Mouse (Mus musculus): ENCODE data around the gene Ube2q2. TPM values are rescaled to one million over a fixed set of nuclear protein-coding genes. Genes with fewer than 3 reads are reported as not detected.

The Ube2q2 gene
- polyA plus RNA-seq, 1 experiment: 8.9 TPM

DNA sequence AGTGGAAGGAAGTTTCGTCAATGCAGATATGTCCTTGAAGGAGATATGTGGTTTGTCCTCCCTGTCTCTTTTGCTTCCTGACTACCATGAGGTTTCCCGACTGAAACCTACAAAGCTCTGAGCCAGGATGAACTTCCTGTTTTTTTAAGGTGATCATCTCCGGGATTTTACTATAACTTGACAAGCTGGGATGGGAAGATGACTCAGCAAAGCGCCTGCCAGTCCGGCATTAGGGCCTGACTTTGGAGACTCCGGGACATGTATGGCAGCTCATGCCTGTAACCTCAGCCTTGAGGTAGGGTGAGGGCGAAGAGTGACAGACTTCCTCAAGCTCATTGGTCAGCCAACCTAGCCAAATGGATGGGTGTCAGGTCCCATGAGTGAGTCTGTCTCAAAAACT, 22.9 kb upstream of the Ube2q2 start:
- Histone ChIP-seq H3ac (ENCODE audit: control insufficient read depth, insufficient read length) (no peak overlapping the region), H3K36me3 (ENCODE audit: control insufficient read depth, insufficient read depth) (no peaks in the 10 kb centered on the region), H3K4me3 (no peak overlapping the region), H3K27me3 (ENCODE audit: control insufficient read depth, insufficient read depth, insufficient read length) (no peaks in the 10 kb centered on the region), H3K4me2 (ENCODE audit: low read depth) (peak overlapping the region; percentile 39), H3K79me2 (ENCODE audit: control insufficient read depth, insufficient read depth) (no peaks in the 10 kb centered on the region)
- no peak for TF ChIP-seq REST (IDR thresholded peaks at IDR 0.05; ENCODE audit: insufficient read depth, insufficient read length)
- no peak for TF ChIP-seq USF1 (IDR thresholded peaks at IDR 0.05; ENCODE audit: low read depth)
- no peak for TF ChIP-seq MAX (IDR thresholded peaks at IDR 0.05; ENCODE audit: low read depth)
- no peak for TF ChIP-seq SRF (IDR thresholded peaks at IDR 0.05; ENCODE audit: control insufficient read depth, insufficient read length, low read depth)
- TF ChIP-seq POLR2AphosphoS2 (IDR thresholded peaks at IDR 0.05; ENCODE audit: insufficient read length, low read depth): no peak
- no peak for TF ChIP-seq MYOD1 (IDR thresholded peaks at IDR 0.05; ENCODE audit: control insufficient read depth in 1 of 3, insufficient read length in 2 of 3, low read depth in 2 of 3)
- no peak for TF ChIP-seq TCF3 (IDR thresholded peaks at IDR 0.05; ENCODE audit: insufficient read length, low read depth)
- TF ChIP-seq POLR2A (IDR thresholded peaks at IDR 0.05; ENCODE audit: insufficient read length, low read depth): no peak
- TF ChIP-seq CEBPB (IDR thresholded peaks at IDR 0.05; ENCODE audit: insufficient read depth, poor library complexity, severe bottlenecking): no peak
- TF ChIP-seq TCF12 (IDR thresholded peaks at IDR 0.05; ENCODE audit: insufficient read depth, poor library complexity, severe bottlenecking): no peak
- TF ChIP-seq E2F4 (IDR thresholded peaks at IDR 0.05; ENCODE audit: insufficient read depth): no peak
- TF ChIP-seq MYOG (IDR thresholded peaks at IDR 0.05; ENCODE audit: control insufficient read depth in 1 of 3, insufficient read depth in 1 of 3, insufficient read length in 2 of 3, low read depth in 2 of 3): no peak

DNA sequence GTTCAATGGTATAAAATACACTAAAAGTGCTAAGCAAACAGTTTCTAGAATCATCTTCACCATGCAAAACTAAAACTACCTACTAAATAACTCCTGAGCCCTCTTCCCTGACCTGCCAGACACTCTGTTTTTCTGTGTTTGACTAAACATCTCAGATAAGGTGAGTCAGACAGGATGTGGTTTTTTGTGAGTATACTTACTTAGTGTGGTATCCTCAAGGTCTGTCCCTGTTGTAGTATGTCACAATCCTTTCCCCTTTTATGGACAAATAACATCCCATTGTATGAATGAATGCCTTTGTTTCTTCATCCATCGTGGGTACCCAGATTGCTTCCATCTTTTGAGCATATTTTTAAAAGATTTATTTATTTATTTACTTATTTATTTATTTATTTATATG, 22.4 kb upstream of the Ube2q2 start:
- Histone ChIP-seq H3K4me2 (ENCODE audit: low read depth) (peak overlapping the region; percentile 39), H3K79me2 (ENCODE audit: control insufficient read depth, insufficient read depth) (no peaks in the 10 kb centered on the region), H3K27me3 (ENCODE audit: control insufficient read depth, insufficient read depth, insufficient read length) (no peaks in the 10 kb centered on the region), H3K4me3 (no peak overlapping the region), H3ac (ENCODE audit: control insufficient read depth, insufficient read length) (no peak overlapping the region), H3K36me3 (ENCODE audit: control insufficient read depth, insufficient read depth) (no peaks in the 10 kb centered on the region)
- TF ChIP-seq CEBPB (IDR thresholded peaks at IDR 0.05; ENCODE audit: insufficient read depth, poor library complexity, severe bottlenecking) (peak; percentile 63; the same call in 1 of the 2 replicates), MAX (IDR thresholded peaks at IDR 0.05; ENCODE audit: low read depth) (no peak)

GRCm38 (mm10) chr9:55131851-55132250, 16.8 kb upstream of the Ube2q2 start:
- Histone ChIP-seq H3K4me3 (no peak overlapping the region), H3K27me3 (ENCODE audit: control insufficient read depth, insufficient read depth, insufficient read length) (no peaks in the 10 kb centered on the region), H3K36me3 (ENCODE audit: control insufficient read depth, insufficient read depth) (no peaks in the 10 kb centered on the region), H3K79me2 (ENCODE audit: control insufficient read depth, insufficient read depth) (no peaks in the 10 kb centered on the region), H3K4me2 (ENCODE audit: low read depth) (no peak overlapping the region), H3ac (ENCODE audit: control insufficient read depth, insufficient read length) (no peak overlapping the region)
- TF ChIP-seq SRF (IDR thresholded peaks at IDR 0.05; ENCODE audit: control insufficient read depth, insufficient read length, low read depth) (no peak), E2F4 (IDR thresholded peaks at IDR 0.05; ENCODE audit: insufficient read depth) (no peak), TCF12 (IDR thresholded peaks at IDR 0.05; ENCODE audit: insufficient read depth, poor library complexity, severe bottlenecking) (no peak), MYOG (IDR thresholded peaks at IDR 0.05; ENCODE audit: control insufficient read depth in 1 of 3, insufficient read depth in 1 of 3, insufficient read length in 2 of 3, low read depth in 2 of 3) (no peak), POLR2A (IDR thresholded peaks at IDR 0.05; ENCODE audit: insufficient read length, low read depth) (no peak), MAX (IDR thresholded peaks at IDR 0.05; ENCODE audit: low read depth) (no peak), TCF3 (IDR thresholded peaks at IDR 0.05; ENCODE audit: insufficient read length, low read depth) (no peak), USF1 (IDR thresholded peaks at IDR 0.05; ENCODE audit: low read depth) (no peak)

DNA sequence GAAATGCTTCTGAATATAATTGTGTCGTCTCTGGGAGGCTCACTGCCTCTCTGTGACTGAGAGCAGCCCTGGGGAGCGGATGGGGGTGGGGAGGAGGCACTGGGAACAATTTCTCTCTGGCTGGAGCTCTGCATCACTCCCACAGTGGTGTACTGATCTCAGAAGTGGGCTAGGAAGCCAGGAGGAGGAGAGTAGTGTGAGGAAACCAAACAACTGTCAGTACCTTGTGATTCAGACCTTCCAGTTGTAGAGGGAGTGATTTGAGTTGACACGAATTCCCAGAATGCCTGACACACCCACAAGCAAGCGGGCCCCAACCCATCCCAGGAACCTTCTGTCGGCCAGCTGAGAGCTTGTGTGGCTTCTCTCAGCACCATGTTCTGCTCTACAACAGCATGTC, 12.1 kb upstream of the Ube2q2 start:
- Histone ChIP-seq H3K27me3 (ENCODE audit: control insufficient read depth, insufficient read depth, insufficient read length) (no peaks in the 10 kb centered on the region), H3K4me3 (no peak overlapping the region), H3K79me2 (ENCODE audit: control insufficient read depth, insufficient read depth) (no peaks in the 10 kb centered on the region), H3ac (ENCODE audit: control insufficient read depth, insufficient read length) (no peak overlapping the region), H3K36me3 (ENCODE audit: control insufficient read depth, insufficient read depth) (no peaks in the 10 kb centered on the region), H3K4me2 (ENCODE audit: low read depth) (peak overlapping the region; percentile 28)
- TF ChIP-seq CEBPB (IDR thresholded peaks at IDR 0.05; ENCODE audit: insufficient read depth, poor library complexity, severe bottlenecking): no peak
- TF ChIP-seq TCF3 (IDR thresholded peaks at IDR 0.05; ENCODE audit: insufficient read length, low read depth): no peak
- no peak for TF ChIP-seq USF1 (IDR thresholded peaks at IDR 0.05; ENCODE audit: low read depth)
- TF ChIP-seq E2F4 (IDR thresholded peaks at IDR 0.05; ENCODE audit: insufficient read depth): no peak
- no peak for TF ChIP-seq POLR2A (IDR thresholded peaks at IDR 0.05; ENCODE audit: insufficient read length, low read depth)
- TF ChIP-seq MYOD1 (IDR thresholded peaks at IDR 0.05; ENCODE audit: control insufficient read depth in 1 of 3, insufficient read length in 2 of 3, low read depth in 2 of 3): peak in 2 of 3 experiments; percentile 6 to 50
- TF ChIP-seq SRF (IDR thresholded peaks at IDR 0.05; ENCODE audit: control insufficient read depth, insufficient read length, low read depth): no peak
- peak in 1 of 3 experiments; percentile 72 for TF ChIP-seq MYOG (IDR thresholded peaks at IDR 0.05; ENCODE audit: control insufficient read depth in 1 of 3, insufficient read depth in 1 of 3, insufficient read length in 2 of 3, low read depth in 2 of 3)
- TF ChIP-seq REST (IDR thresholded peaks at IDR 0.05; ENCODE audit: insufficient read depth, insufficient read length): no peak
- TF ChIP-seq MAX (IDR thresholded peaks at IDR 0.05; ENCODE audit: low read depth): no peak

- TF ChIP-seq POLR2A (IDR thresholded peaks at IDR 0.05; ENCODE audit: insufficient read length, low read depth) (no peak), REST (IDR thresholded peaks at IDR 0.05; ENCODE audit: insufficient read depth, insufficient read length) (no peak), TCF3 (IDR thresholded peaks at IDR 0.05; ENCODE audit: insufficient read length, low read depth) (no peak), SRF (IDR thresholded peaks at IDR 0.05; ENCODE audit: control insufficient read depth, insufficient read length, low read depth) (no peak), MYOG (IDR thresholded peaks at IDR 0.05; ENCODE audit: control insufficient read depth in 1 of 3, insufficient read depth in 1 of 3, insufficient read length in 2 of 3, low read depth in 2 of 3) (no peak), MYOD1 (IDR thresholded peaks at IDR 0.05; ENCODE audit: control insufficient read depth in 1 of 3, insufficient read length in 2 of 3, low read depth in 2 of 3) (no peak), MAX (IDR thresholded peaks at IDR 0.05; ENCODE audit: low read depth) (no peak), TCF12 (IDR thresholded peaks at IDR 0.05; ENCODE audit: insufficient read depth, poor library complexity, severe bottlenecking) (no peak), CEBPB (IDR thresholded peaks at IDR 0.05; ENCODE audit: insufficient read depth, poor library complexity, severe bottlenecking) (no peak)
- peak overlapping the region; percentile 28 for H3K4me2 ChIP-seq (ENCODE audit: low read depth)
- no peak overlapping the region for H3ac ChIP-seq (ENCODE audit: control insufficient read depth, insufficient read length)
- no peaks in the 10 kb centered on the region for H3K27me3 ChIP-seq (ENCODE audit: control insufficient read depth, insufficient read depth, insufficient read length)
- no peak overlapping the region for H3K4me3 ChIP-seq
- H3K79me2 ChIP-seq (ENCODE audit: control insufficient read depth, insufficient read depth): no peaks in the 10 kb centered on the region
- no peaks in the 10 kb centered on the region for H3K36me3 ChIP-seq (ENCODE audit: control insufficient read depth, insufficient read depth)
Observed at GRCm38 (mm10) chr9:55137112-55137511, 11.5 kb upstream of the Ube2q2 start.
